Mouse (Mus musculus) embryonic fibroblast, embryonic 13.5 days (primary cell): Measurements from ENCODE around the gene Gtpbp4. TPM values are rescaled to one million over a fixed set of nuclear protein-coding genes. Genes with fewer than 3 reads are reported as not detected.
"Not testable (repeated sequence)": the region's sequence is repeated elsewhere in the genome, so short reads cannot be mapped to it uniquely, and the experiment has no call there.

Experiments
- H3K27ac ChIP-seq: 2 replicates; pipeline ENCODE4 v1.5.1; 2012; ENCODE audit warnings: low read length, control low read depth, inconsistent platforms; ENCODE audit not compliant: insufficient read depth
- H3K4me1 ChIP-seq: 2 replicates; pipeline ENCODE4 v1.6.1; 2011; ENCODE audit warnings: low read length; ENCODE audit not compliant: control insufficient read depth, insufficient read depth
- H3K4me3 ChIP-seq: 2 replicates; pipeline ENCODE4 v1.5.1; 2011; ENCODE audit warnings: mild to moderate bottlenecking, control low read depth, low read length; ENCODE audit not compliant: insufficient read depth
- CTCF ChIP-seq: IDR thresholded peaks from 2 replicates; pipeline ENCODE4 v1.5.1; 2011; ENCODE audit warnings: mild to moderate bottlenecking, control low read depth, low read length, moderate library complexity, borderline replicate concordance; ENCODE audit not compliant: insufficient read depth
- POLR2A ChIP-seq: IDR thresholded peaks from 2 replicates; pipeline ENCODE4 v1.6.1; 2011; ENCODE audit warnings: low read depth, mild to moderate bottlenecking, control low read depth, low read length, moderate library complexity
- polyA plus RNA-seq: library from polyadenylated mRNA; stranded (reverse); fragments of >200 nt; gene quantifications from 2 replicates; pipeline ENCODE4 v1.2.4, GENCODE M21; 2011; ENCODE audit warnings: low read depth; ENCODE audit not compliant: missing spikeins, insufficient read length

The Gtpbp4 gene
- polyA plus RNA-seq, 1 experiment: 61.8 TPM

DNA sequence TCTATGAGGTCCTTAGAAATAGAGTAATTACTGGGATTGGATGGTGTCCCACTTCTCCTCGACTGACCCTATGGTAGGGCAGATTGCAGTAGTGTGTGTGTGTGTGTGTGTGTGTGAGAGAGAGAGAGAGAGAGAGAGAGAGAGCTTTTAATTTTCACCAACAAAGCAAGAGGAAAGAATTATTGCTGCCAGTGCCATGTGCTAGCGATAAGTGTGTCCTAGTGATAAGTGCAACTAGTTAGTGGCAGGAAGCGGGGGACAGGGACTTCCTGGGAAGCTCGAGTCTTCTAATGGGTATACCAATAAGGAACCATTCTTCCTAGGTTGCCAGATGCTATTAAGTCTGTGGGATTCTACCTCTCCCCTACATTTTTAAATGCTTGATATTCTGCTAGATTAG lies 23.8 kb upstream of the Gtpbp4 start:
- TF ChIP-seq POLR2A: no peak
- TF ChIP-seq CTCF: no peak
- Histone ChIP-seq H3K4me1 (no peaks in the 10 kb centered on the region), H3K4me3 (no peak overlapping the region), H3K27ac (no peak overlapping the region)

DNA sequence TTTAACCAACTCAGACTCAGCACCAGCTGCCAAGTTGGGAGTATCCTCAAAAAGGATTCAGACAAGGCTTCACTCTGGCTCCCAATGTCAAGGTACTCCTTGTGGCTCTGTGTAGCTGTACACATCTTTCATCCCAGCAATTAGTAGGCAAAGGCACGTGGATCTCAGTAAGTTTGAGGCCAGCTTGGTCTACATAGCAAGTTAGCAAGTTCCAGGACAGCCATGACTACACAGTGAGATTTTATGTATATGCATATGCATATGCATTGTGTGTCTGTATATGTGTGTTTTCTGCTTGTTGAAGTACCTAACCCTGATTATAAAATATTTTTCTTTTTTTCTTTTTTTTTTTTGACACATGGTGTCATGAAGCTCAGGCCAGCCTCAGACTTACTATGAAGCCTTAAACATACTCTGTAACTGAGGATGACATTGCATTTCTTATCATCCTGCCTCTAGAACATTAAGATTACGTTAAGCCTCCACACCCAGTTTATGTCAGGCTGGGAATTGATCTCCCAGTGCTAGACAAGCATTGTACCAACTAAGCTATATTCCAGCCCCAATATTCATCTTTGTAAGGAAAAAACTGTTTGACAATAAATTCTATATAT lies 23.2 kb upstream of the Gtpbp4 start:
- Histone ChIP-seq H3K27ac (no peak overlapping the region), H3K4me1 (peaks cover 4% of the 10 kb centered on the region; the same call in 1 of the 2 replicates), H3K4me3 (no peak overlapping the region)
- TF ChIP-seq POLR2A: no peak
- no peak for TF ChIP-seq CTCF

GRCm38 (mm10) chr13:9017190-9017589 lies 21.3 kb upstream of the Gtpbp4 start:
- Histone ChIP-seq H3K27ac (no peak overlapping the region), H3K4me1 (peaks cover 5% of the 10 kb centered on the region; the same call in 1 of the 2 replicates), H3K4me3 (no peak overlapping the region)
- no peak for TF ChIP-seq CTCF
- TF ChIP-seq POLR2A: no peak

DNA sequence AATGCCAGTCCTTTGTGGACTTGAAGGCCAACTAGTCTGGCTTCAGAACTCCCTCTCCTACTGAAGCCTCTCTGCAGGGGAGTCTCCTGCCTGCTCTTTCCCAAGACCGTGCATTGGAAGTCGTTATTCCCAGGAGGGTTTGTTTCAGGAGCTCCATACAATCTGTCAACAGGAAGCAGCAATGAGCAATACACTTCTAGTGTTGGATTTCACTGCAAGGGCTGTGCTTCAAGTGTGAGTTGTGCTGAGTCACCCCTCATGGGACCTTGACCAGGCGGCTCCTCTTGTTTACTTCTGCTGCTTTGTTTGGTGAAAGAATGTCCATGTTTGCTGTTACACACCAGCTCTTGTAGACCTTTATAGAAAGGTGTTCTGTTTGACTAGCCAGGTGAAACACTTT lies 18.5 kb upstream of the Gtpbp4 start:
- H3K4me3 ChIP-seq: no peak overlapping the region
- no peak overlapping the region for H3K27ac ChIP-seq
- peaks cover 5% of the 10 kb centered on the region; the same call in 1 of the 2 replicates for H3K4me1 ChIP-seq
- TF ChIP-seq CTCF (no peak), POLR2A (no peak)

GRCm38 (mm10) chr13:9013483-9013882 lies 17.6 kb upstream of the Gtpbp4 start:
- no peak for TF ChIP-seq POLR2A
- TF ChIP-seq CTCF: no peak
- Histone ChIP-seq H3K4me1 (peaks cover 5% of the 10 kb centered on the region; the same call in 1 of the 2 replicates), H3K4me3 (no peak overlapping the region), H3K27ac (no peak overlapping the region)

DNA sequence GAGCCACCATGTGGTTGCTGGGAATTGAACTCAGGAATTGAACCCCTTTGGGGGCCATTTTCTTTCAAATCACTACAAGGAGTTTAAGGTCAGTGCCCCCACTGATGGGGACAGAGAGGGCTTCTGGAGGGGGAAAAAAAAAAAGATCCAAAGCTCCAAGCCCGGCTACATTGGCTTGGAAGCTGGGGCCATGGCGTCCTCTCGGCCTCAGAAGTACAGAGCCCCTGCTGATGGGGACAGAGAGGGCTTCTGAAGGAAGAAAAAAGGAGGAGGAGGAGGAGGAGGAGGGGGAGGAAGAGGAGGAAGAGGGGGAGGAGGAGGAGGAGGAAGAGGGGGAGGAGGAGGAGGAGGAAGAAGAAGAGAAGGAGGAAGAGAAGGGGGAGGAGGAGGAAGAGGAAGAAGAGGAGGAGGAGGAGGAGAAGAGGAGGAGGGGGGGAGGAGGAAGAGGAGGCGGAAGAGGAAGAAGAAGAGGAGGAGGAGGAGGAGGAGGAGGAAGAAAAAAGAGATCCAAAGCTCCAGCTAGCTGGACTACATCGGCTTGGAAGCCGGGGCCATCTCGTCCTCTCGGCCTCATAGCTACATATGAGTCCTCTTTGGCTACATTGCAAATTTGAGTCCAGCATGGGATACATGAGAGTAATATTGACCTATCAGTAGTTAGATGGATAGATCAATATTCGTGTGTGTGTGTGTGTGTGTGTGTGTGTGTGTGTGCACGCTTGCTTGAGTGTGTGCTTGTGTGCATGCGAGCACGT lies 15.9 kb upstream of the Gtpbp4 start:
- TF ChIP-seq POLR2A: no peak
- TF ChIP-seq CTCF: no peak
- no peak overlapping the region for H3K27ac ChIP-seq

DNA sequence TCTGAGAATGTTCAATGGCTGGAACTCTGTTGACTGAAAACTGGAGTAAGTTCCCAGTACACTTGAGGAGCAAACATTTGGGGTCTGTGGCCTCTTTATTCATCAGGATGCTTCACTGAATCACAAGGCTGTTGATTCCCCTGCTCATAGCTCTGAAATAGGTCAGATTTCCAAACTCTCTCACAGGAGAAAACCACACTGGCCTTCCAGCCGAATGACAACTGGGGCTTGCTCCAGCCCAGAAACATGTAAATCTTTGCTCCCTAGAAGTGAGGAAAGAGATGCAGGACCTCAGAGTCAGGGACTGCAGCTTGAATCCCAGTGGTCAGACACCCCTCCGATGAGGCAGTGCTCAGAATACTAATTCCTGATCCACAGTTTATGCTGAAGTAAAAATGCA lies 7.4 kb upstream of the Gtpbp4 start:
- TF ChIP-seq CTCF: no peak
- TF ChIP-seq POLR2A: no peak
- H3K27ac ChIP-seq: no peak overlapping the region
- H3K4me1 ChIP-seq: no peaks in the 10 kb centered on the region
- H3K4me3 ChIP-seq: no peak overlapping the region

More for the DNA sequence above, 15.9 kb upstream of the Gtpbp4 start:
- Histone ChIP-seq H3K4me1 (peaks cover 5% of the 10 kb centered on the region; the same call in 1 of the 2 replicates), H3K4me3 (no peak overlapping the region)

DNA sequence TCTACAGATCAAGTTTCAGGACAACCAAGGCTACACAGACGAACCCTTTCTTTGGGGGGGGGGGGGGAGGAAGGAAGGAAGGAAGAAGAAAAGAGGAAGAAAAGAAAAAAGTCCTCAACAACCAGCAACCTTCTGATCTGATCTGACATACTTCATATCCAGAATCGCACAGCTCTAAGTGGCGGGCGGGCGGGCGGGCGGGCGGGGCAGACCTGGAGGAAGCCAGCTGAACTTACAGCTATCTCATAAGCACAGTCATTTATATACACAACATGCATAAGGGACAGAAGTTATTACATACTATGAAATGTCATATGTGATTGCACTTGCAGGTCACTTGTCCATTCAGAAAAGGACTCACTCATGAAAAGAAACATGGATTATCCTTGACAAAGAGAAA lies 3.6 kb upstream of the Gtpbp4 start:
- Histone ChIP-seq H3K27ac (no peak overlapping the region), H3K4me3 (no peak overlapping the region), H3K4me1 (no peaks in the 10 kb centered on the region)
- TF ChIP-seq POLR2A (no peak), CTCF (no peak)

- not testable (repeated sequence) for H3K4me1 ChIP-seq, H3K4me3 ChIP-seq, H3K27ac ChIP-seq
Observed at GRCm38 (mm10) chr13:8997221-8997620, 1.3 kb upstream of the Gtpbp4 start.

- Histone ChIP-seq H3K27ac (no peak overlapping the region), H3K4me1 (no peaks in the 10 kb centered on the region), H3K4me3 (peak overlapping the region; percentile 96)
- TF ChIP-seq CTCF: no peak
- TF ChIP-seq POLR2A: no peak; the same call in 1 of the 2 replicates
Observed at GRCm38 (mm10) chr13:8995159-8995989, 509 bp downstream of the Gtpbp4 start.
